Mouse (Mus musculus) kidney, adult 2 months (tissue): ENCODE measurements around the gene Zswim4.

ENCODE experiments used
- CTCF ChIP-seq: fragments of 200-500 bp; conservative IDR thresholded peaks from 2 replicates; pipeline ENCODE4 v1.5.1; 2011; ENCODE audit warnings: low read depth, mild to moderate bottlenecking, control low read depth, low read length, moderate library complexity, mixed read lengths; ENCODE audit not compliant: insufficient read depth, insufficient read length
- POLR2A ChIP-seq: fragments of 200-500 bp; IDR thresholded peaks from one replicate; pipeline ENCODE4 v1.6.1; 2011; ENCODE audit warnings: low read depth, low read length, control low read depth

DNA sequence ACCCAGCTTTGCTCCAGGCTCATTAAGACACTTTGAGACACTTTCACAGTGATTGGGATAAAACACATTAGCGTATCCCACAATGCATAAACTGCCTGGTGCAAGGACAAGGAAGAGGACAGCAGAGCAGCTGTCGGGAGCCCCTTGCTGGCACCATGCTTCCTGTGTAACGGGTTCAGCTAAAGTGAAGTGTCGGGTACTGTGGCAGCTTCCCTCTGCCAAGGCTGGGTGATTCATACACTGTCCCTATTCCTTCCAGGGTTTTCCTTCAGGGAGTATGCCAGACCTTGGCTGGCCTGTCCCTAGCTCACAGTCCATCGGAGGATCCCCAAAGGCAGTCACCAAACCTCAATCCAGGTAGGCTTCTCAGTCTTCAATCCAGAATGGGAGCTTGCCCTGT, 66.8 kb downstream of the Zswim4 start:
- TF ChIP-seq POLR2A (no peak), CTCF (no peak)
